28 mouse cellular contexts compared by ENCODE assay signal in the genomic region with DNA sequence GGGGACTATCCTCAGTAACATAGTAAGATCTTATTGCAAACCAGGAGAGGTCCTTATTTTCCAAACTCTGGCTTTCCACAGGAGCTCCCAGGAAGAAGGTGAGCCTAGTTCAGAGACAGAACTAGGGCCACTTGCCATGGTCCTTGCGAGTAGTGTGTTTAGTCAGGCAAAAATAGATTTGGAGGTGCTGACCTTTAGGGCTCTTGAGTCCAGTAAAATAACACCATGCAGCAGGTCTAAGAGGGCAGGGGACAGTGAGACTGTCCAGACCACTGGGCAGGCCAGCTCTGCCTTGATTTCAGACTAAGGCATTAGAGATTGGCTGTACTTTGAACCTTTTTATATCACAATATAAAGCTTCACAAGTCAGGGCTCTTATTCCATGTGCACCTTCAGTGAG. TPM values are rescaled to one million over a fixed set of nuclear protein-coding genes. Genes with fewer than 3 reads are reported as not detected.
DNase-seq lines count a peak whose midpoint lies in the region; ATAC-seq lines count a peak whose summit lies in the region.
"Had no signal": no experiment of that assay in that cellular context is flagged by ENCODE, and none has a peak within 500 bp of the region (broad histone marks: within the 10 kb centered on the region; RNA-seq: fewer than 3 reads in every experiment).

No protein-coding gene starts in this region.

- no peak overlapping the region for H3K4me3 ChIP-seq in heart, embryonic 15.5 days
- no peak overlapping the region for H3K4me3 ChIP-seq in neural tube, embryonic 14.5 days (ENCODE audit: low read depth, low read length)
- no peak overlapping the region for H3K4me3 ChIP-seq in neural tube, embryonic 15.5 days (replicated peaks)
- H3K4me3 ChIP-seq: forebrain, embryonic 10.5 days; hindbrain, embryonic 13.5 days; kidney, embryonic 15.5 days; limb, embryonic 10.5 days; liver, embryonic 15.5 days; lung, embryonic 15.5 days; myocyte had no signal

- no peak overlapping the region for H3K9ac ChIP-seq in heart, embryonic 15.5 days
- H3K9ac ChIP-seq in neural tube, embryonic 14.5 days (replicated peaks; ENCODE audit: low read depth, low read length), result no peak overlapping the region
- H3K9ac ChIP-seq in neural tube, embryonic 15.5 days (replicated peaks), result no peak overlapping the region
- H3K9ac ChIP-seq: hindbrain, embryonic 13.5 days; kidney, embryonic 15.5 days; liver, embryonic 15.5 days; lung, embryonic 15.5 days had no signal

- H3K36me3 ChIP-seq in heart, embryonic 15.5 days, result peaks cover 77% of the 10 kb centered on the region
- peaks cover 61% of the 10 kb centered on the region for H3K36me3 ChIP-seq in neural tube, embryonic 14.5 days (ENCODE audit: control insufficient read depth, insufficient read depth, low read length)
- H3K36me3 ChIP-seq in neural tube, embryonic 15.5 days, result peaks cover 67% of the 10 kb centered on the region

- peak; percentile 88 for DNase-seq in heart, adult 11 months
- DNase-seq in heart, adult 8-10 months (ENCODE audit: low spot score), result no peak
- DNase-seq in heart, postnatal 4 days, result no peak
- DNase-seq in urinary bladder, postnatal 10 days (ENCODE audit: low spot score), result no peak
- DNase-seq: adrenal gland, adult 8-10 months; cerebellum, adult 11-12 months; cerebellum, postnatal 10 days; kidney, adult 11 months; kidney, postnatal 4 days; liver; lung, postnatal 4 days; right cerebral cortex, postnatal 14 days; spleen, adult 18-20 months had no signal

- no peaks in the 10 kb centered on the region for H3K9me3 ChIP-seq in heart, embryonic 15.5 days (replicated peaks)
- no peaks in the 10 kb centered on the region for H3K9me3 ChIP-seq in neural tube, embryonic 14.5 days (ENCODE audit: control insufficient read depth, low read length)
- H3K9me3 ChIP-seq in neural tube, embryonic 15.5 days (replicated peaks), result no peaks in the 10 kb centered on the region
- H3K9me3 ChIP-seq: forebrain, embryonic 10.5 days; G1E; hindbrain, embryonic 13.5 days; kidney, embryonic 15.5 days; limb, embryonic 10.5 days; liver, embryonic 15.5 days; lung, embryonic 15.5 days had no signal

- peaks cover 71% of the 10 kb centered on the region for H3K4me1 ChIP-seq in heart, embryonic 15.5 days (replicated peaks)
- H3K4me1 ChIP-seq in neural tube, embryonic 14.5 days (ENCODE audit: control insufficient read depth, insufficient read depth, low read length), result peaks cover 17% of the 10 kb centered on the region
- H3K4me1 ChIP-seq in neural tube, embryonic 15.5 days, result peaks cover 44% of the 10 kb centered on the region

- H3K27ac ChIP-seq in heart, embryonic 15.5 days, result peak overlapping the region; percentile 77
- peak overlapping the region; percentile 12; the same call in 1 of the 2 replicates for H3K27ac ChIP-seq in neural tube, embryonic 14.5 days (ENCODE audit: low read depth, low read length)
- H3K27ac ChIP-seq in neural tube, embryonic 15.5 days (replicated peaks), result no peak overlapping the region
- H3K27ac ChIP-seq: forebrain, embryonic 10.5 days; hindbrain, embryonic 13.5 days; kidney, embryonic 15.5 days; limb, embryonic 10.5 days; liver, embryonic 15.5 days; lung, embryonic 15.5 days had no signal

- H3K4me2 ChIP-seq in heart, embryonic 15.5 days, result no peak overlapping the region; the same call in 1 of the 2 replicates
- no peak overlapping the region for H3K4me2 ChIP-seq in neural tube, embryonic 14.5 days (ENCODE audit: low read depth, low read length)
- H3K4me2 ChIP-seq in neural tube, embryonic 15.5 days, result no peak overlapping the region
- H3K4me2 ChIP-seq: hindbrain, embryonic 13.5 days; kidney, embryonic 15.5 days; liver, embryonic 15.5 days; lung, embryonic 15.5 days had no signal

- no peaks in the 10 kb centered on the region for H3K27me3 ChIP-seq in heart, embryonic 15.5 days
- no peaks in the 10 kb centered on the region for H3K27me3 ChIP-seq in neural tube, embryonic 14.5 days (ENCODE audit: control insufficient read depth, insufficient read depth, low read length)
- no peaks in the 10 kb centered on the region for H3K27me3 ChIP-seq in neural tube, embryonic 15.5 days (replicated peaks)
- H3K27me3 ChIP-seq: hindbrain, embryonic 13.5 days; kidney, embryonic 15.5 days; lung, embryonic 15.5 days had no signal

- 53% methylated on average over 1 of the region's 1 CpGs for WGBS in heart, embryonic 15.5 days
- 86% methylated on average over 1 of the region's 1 CpGs for WGBS in neural tube, embryonic 14.5 days
- WGBS in neural tube, embryonic 15.5 days, result 90% methylated on average over 1 of the region's 1 CpGs

- ATAC-seq in heart, embryonic 15.5 days (replicated peaks; ENCODE audit: insufficient number of reproducible peaks, insufficient read depth, low FRiP score, low read depth), result no peak
- ATAC-seq in neural tube, embryonic 14.5 days (ENCODE audit: low read depth), result no peak
- no peak for ATAC-seq in neural tube, embryonic 15.5 days (ENCODE audit: low FRiP score)
- ATAC-seq: activated CD4-positive, CD25-positive, alpha-beta regulatory T cell, adult 4 months; midbrain, embryonic 16.5 days had no signal

RNA-seq across cellular contexts. Expression of gene Pkm, which starts 10.6 kb away (rescaled TPM):
- total RNA-seq in heart, adult 8-10 months (2022), result 1,000 to 10,000 TPM; 1,114 to 1,272 (median 1,167) TPM
- polyA plus RNA-seq in heart, embryonic 15.5 days (2015; fragmentation: Nextera tagmentation; extraction: Ambion mirVana), result 1,637 and 1,814 TPM in 2 replicates
- 1,000 to 10,000 TPM; 1,087 to 1,151 TPM for total RNA-seq in heart, postnatal 4 days (2021)
- polyA plus RNA-seq in neural tube, embryonic 14.5 days (2014; fragmentation: Nextera tagmentation; extraction: Ambion mirVana), result 834 and 964 TPM in 2 replicates
- polyA plus RNA-seq in neural tube, embryonic 15.5 days (2015; fragmentation: Nextera tagmentation; extraction: Ambion mirVana), result 997 and 1,089 TPM in 2 replicates

RNA-seq across cellular contexts. Expression of gene Gramd2, which starts 13.1 kb away (rescaled TPM):
- total RNA-seq in heart, adult 8-10 months (2022), result not detected
- 0.31 and 0.65 TPM in 2 replicates for polyA plus RNA-seq in heart, embryonic 15.5 days (2015; fragmentation: Nextera tagmentation; extraction: Ambion mirVana)
- total RNA-seq in heart, postnatal 4 days (2021), result under 1 TPM in 1 of 2 experiments, not detected in 1; 0.11 TPM
- 3.1 and 6.0 TPM in 2 replicates for polyA plus RNA-seq in neural tube, embryonic 14.5 days (2014; fragmentation: Nextera tagmentation; extraction: Ambion mirVana)
- 3.8 and 4.2 TPM in 2 replicates for polyA plus RNA-seq in neural tube, embryonic 15.5 days (2015; fragmentation: Nextera tagmentation; extraction: Ambion mirVana)
- total RNA-seq: G1E; granulocyte monocyte progenitor cell, adult 5-6 weeks; megakaryocyte-erythroid progenitor cell, adult 5-6 weeks had no signal
- polyA plus RNA-seq: activated CD4-positive, CD25-positive, alpha-beta regulatory T cell, adult 4 months; G1E had no signal

RNA-seq across cellular contexts. Expression of gene Parp6, which starts 49.7 kb away (rescaled TPM):
- 10 to 100 TPM; 15.1 to 17.9 (median 15.8) TPM for total RNA-seq in heart, adult 8-10 months (2022)
- 14.0 and 24.3 TPM in 2 replicates for polyA plus RNA-seq in heart, embryonic 15.5 days (2015; fragmentation: Nextera tagmentation; extraction: Ambion mirVana)
- 10 to 100 TPM; 16.7 to 17.3 TPM for total RNA-seq in heart, postnatal 4 days (2021)
- 246 and 258 TPM in 2 replicates for polyA plus RNA-seq in neural tube, embryonic 14.5 days (2014; fragmentation: Nextera tagmentation; extraction: Ambion mirVana)
- 180 and 208 TPM in 2 replicates for polyA plus RNA-seq in neural tube, embryonic 15.5 days (2015; fragmentation: Nextera tagmentation; extraction: Ambion mirVana)
